Mouse (Mus musculus) C2C12 (cell line): Measurements from ENCODE around the gene Tcf7l1.

Source experiments
- CTCF ChIP-seq: IDR thresholded peaks from one replicate; pipeline ENCODE4 v1.5.1; 2011; ENCODE audit not compliant: control insufficient read depth, insufficient read depth, insufficient read length
- MAX ChIP-seq: IDR thresholded peaks from one replicate; pipeline ENCODE4 v1.6.1; 2011; ENCODE audit warnings: mild to moderate bottlenecking, control low read depth
- MYOD1 ChIP-seq: IDR thresholded peaks from one replicate; pipeline ENCODE4 v1.6.1; 2011; ENCODE audit warnings: low read depth; ENCODE audit not compliant: control insufficient read depth, insufficient read length
- MYOG ChIP-seq: IDR thresholded peaks from one replicate; pipeline ENCODE4 v1.6.1; 2011; ENCODE audit not compliant: control insufficient read depth, insufficient read length; ENCODE audit errors: extremely low read depth
- USF1 ChIP-seq: IDR thresholded peaks from one replicate; pipeline ENCODE4 v1.6.1; 2011; ENCODE audit warnings: low read depth, mild to moderate bottlenecking, control low read depth, moderate library complexity

DNA sequence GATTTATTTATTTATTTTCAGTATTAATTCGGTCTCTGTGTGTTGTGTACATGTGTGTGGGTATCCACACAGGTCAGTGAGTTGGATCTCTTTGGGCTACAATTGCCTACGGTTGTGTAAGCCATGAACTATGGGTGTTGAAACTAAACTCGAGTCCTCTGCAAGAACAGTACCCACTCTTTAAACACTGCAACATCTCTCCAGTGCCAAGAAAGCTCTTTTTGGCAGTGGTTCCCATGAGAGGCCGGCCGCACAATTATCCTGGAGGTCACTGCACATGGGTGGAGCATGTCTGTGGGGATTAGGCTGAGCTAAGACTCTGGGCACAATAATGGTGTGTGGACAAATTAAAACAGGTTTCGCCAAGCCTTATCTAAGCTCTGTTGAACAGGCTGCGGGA is 135.6 kb downstream of the Tcf7l1 start:
- TF ChIP-seq MYOG = no peak
- TF ChIP-seq CTCF = no peak
- no peak for TF ChIP-seq USF1
- no peak for TF ChIP-seq MAX
- no peak for TF ChIP-seq MYOD1
